In genomic region chr2:32575586-32576160, GRCm38 (mm10) we compare ENCODE assay signal across 8 mouse cellular contexts. TPM values are rescaled to one million over a fixed set of nuclear protein-coding genes. Genes with fewer than 3 reads are reported as not detected.
A peak's percentile ranks its signal among the peaks of the same experiment; 100 is the strongest.
DNase-seq lines count a peak whose midpoint lies in the region; ATAC-seq and TF ChIP-seq lines count a peak whose summit lies in the region.

Gene 9430097D07Rik, minus strand, starts transcription at chr2:32575684.

- H3K9ac ChIP-seq in neural tube, embryonic 11.5 days (ENCODE audit: low read length): peak within 1 kb of the TSS; percentile 55

- TF ChIP-seq CTCF in cortical plate, adult 2 months (IDR thresholded peaks at IDR 0.05; ENCODE audit: extremely low read depth, insufficient read depth, low read length): no peak

- H3K9me3 ChIP-seq in neural tube, embryonic 11.5 days (ENCODE audit: control insufficient read depth, low read length): no peaks in the 10 kb centered on the region

- H3K4me3 ChIP-seq in cortical plate, adult 2 months (ENCODE audit: insufficient read depth, low read length): peak within 1 kb of the TSS; percentile 50
- peak within 1 kb of the TSS; percentile 37 for H3K4me3 ChIP-seq in neural tube, embryonic 11.5 days (ENCODE audit: low read depth, low read length)

- H3K4me2 ChIP-seq in neural tube, embryonic 11.5 days (ENCODE audit: low read depth): peak within 1 kb of the TSS; percentile 98

- 6% methylated on average over 28 of the region's 28 CpGs for WGBS in neural tube, embryonic 11.5 days

- TF ChIP-seq POLR2A in cortical plate, adult 2 months (IDR thresholded peaks at IDR 0.05; ENCODE audit: extremely low read depth, insufficient read depth, low read length): peak; percentile 79; the same call in 1 of the 2 replicates

- intact Hi-C loops in left cerebral cortex, postnatal 4 days (cut with DNase I): no loop called here

- H3K36me3 ChIP-seq in neural tube, embryonic 11.5 days (ENCODE audit: control insufficient read depth, insufficient read depth, low read length): no peaks in the 10 kb centered on the region

- H3K27me3 ChIP-seq in neural tube, embryonic 11.5 days (ENCODE audit: control insufficient read depth, insufficient read depth, low read length): peaks cover 16% of the 10 kb centered on the region; the same call in 1 of the 2 replicates

- peak; percentile 27 for DNase-seq in adrenal gland, adult 2 months
- no peak for DNase-seq in adrenal gland, postnatal 25 days
- DNase-seq in CD4-positive, CD25-positive, alpha-beta regulatory T cell, adult 2 months (ENCODE audit: low read depth, low spot score): peak; percentile 81
- peak; percentile 73 for DNase-seq in left cerebral cortex, postnatal 4 days
- peak; percentile 75 for DNase-seq in neural tube, embryonic 11.5 days (ENCODE audit: low spot score)
- DNase-seq in c-Kit-positive CD71-positive TER-119-positive erythroid progenitor cells, embryonic 14.5 days (ENCODE audit: low spot score): no peak

- ATAC-seq in granulocyte monocyte progenitor cell, adult 5-6 weeks (replicated peaks; ENCODE audit: poor library complexity, severe bottlenecking): peak; percentile 20; the same call in 1 of the 2 replicates
- peak; percentile 78 for ATAC-seq in neural tube, embryonic 11.5 days (ENCODE audit: insufficient read depth, low FRiP score, low TSS enrichment)

- H3K27ac ChIP-seq in cortical plate, adult 2 months (ENCODE audit: insufficient read depth, low read length): peak within 1 kb of the TSS; percentile 15; the same call in 1 of the 2 replicates
- no peak within 1 kb of the TSS for H3K27ac ChIP-seq in neural tube, embryonic 11.5 days (ENCODE audit: low read depth, low read length)

- H3K4me1 ChIP-seq in cortical plate, adult 2 months (ENCODE audit: control insufficient read depth, insufficient read depth, low read length): peaks cover 5% of the 10 kb centered on the region; the same call in 1 of the 2 replicates
- H3K4me1 ChIP-seq in neural tube, embryonic 11.5 days (ENCODE audit: control insufficient read depth, insufficient read depth, low read length): peaks cover 7% of the 10 kb centered on the region

RNA-seq across cellular contexts. Expression of gene 9430097D07Rik, which starts in this region (rescaled TPM):
- total RNA-seq in adrenal gland, adult 2 months (2021): not detected
- not detected in 2 replicates for polyA plus RNA-seq in adrenal gland, adult 2 months (2012; rRNA removed)
- not detected in 2 replicates for total RNA-seq in adrenal gland, postnatal 25 days (2021)
- 1.0 TPM in 2 replicates for polyA plus RNA-seq in cortical plate, adult 2 months (2012; rRNA removed)
- not detected in 2 replicates for total RNA-seq in granulocyte monocyte progenitor cell, adult 5-6 weeks (2014; fragmentation: Nextera tagmentation)
- not detected in 2 replicates for total RNA-seq in granulocyte monocyte progenitor cell, adult 5-6 weeks (2017)
- under 1 TPM; 0.62 to 0.84 TPM for total RNA-seq in left cerebral cortex, postnatal 4 days (2021)
- polyA plus RNA-seq in neural tube, embryonic 11.5 days (2014; fragmentation: Nextera tagmentation; extraction: Ambion mirVana): 0.25 and 0.58 TPM in 2 replicates

Comparison
In these comparisons a context has a peak if more than half of its experiments do, and no peak if none do; other contexts are left out.
1. Peak in DNase-seq in adrenal gland, adult 2 months; RNA of the gene not detected or under 1 TPM.
2. Peak in ATAC-seq in granulocyte monocyte progenitor cell, adult 5-6 weeks; RNA of the gene not detected or under 1 TPM.
3. Peak in DNase-seq in left cerebral cortex, postnatal 4 days; RNA of the gene not detected or under 1 TPM.
4. Peak in DNase-seq, ATAC-seq, H3K4me3 ChIP-seq, H3K9ac ChIP-seq and H3K4me2 ChIP-seq in neural tube, embryonic 11.5 days; RNA of the gene not detected or under 1 TPM.